Mouse (Mus musculus): ENCODE measurements around the gene Pbp2.

Pbp2 gene

GRCm38 (mm10) chr6:135300469-135300868 lies 9.7 kb downstream of the Pbp2 start:
- DNase-seq (ENCODE audit: low spot score), result no peak

GRCm38 (mm10) chr6:135299024-135299550 lies 11.1 kb downstream of the Pbp2 start:
- no peak for DNase-seq (ENCODE audit: low spot score)

GRCm38 (mm10) chr6:135297570-135297969 lies 12.6 kb downstream of the Pbp2 start:
- no peak for DNase-seq (ENCODE audit: low spot score)

- DNase-seq (ENCODE audit: low spot score), result no peak
Observed at GRCm38 (mm10) chr6:135296267-135296666, 13.9 kb downstream of the Pbp2 start.

- DNase-seq (ENCODE audit: low spot score), result no peak
Observed at GRCm38 (mm10) chr6:135295082-135295861, 14.9 kb downstream of the Pbp2 start.

GRCm38 (mm10) chr6:135294150-135294549 lies 16.1 kb downstream of the Pbp2 start:
- no peak for DNase-seq (ENCODE audit: low spot score)

GRCm38 (mm10) chr6:135292391-135292790 lies 17.8 kb downstream of the Pbp2 start:
- no peak for DNase-seq (ENCODE audit: low spot score)

- no peak for DNase-seq (ENCODE audit: low spot score)
Observed at GRCm38 (mm10) chr6:135279856-135280255, 30.3 kb downstream of the Pbp2 start.

- no peak for DNase-seq (ENCODE audit: low spot score)
Observed at GRCm38 (mm10) chr6:135279286-135279685, 30.9 kb downstream of the Pbp2 start.

GRCm38 (mm10) chr6:135278302-135278701 lies 31.9 kb downstream of the Pbp2 start:
- DNase-seq (ENCODE audit: low spot score), result no peak

- DNase-seq (ENCODE audit: low spot score), result no peak
Observed at GRCm38 (mm10) chr6:135276474-135277295, 33.5 kb downstream of the Pbp2 start.

- DNase-seq (ENCODE audit: low spot score), result no peak
Observed at GRCm38 (mm10) chr6:135275231-135275630, 35.0 kb downstream of the Pbp2 start.

GRCm38 (mm10) chr6:135273066-135273465 lies 37.1 kb downstream of the Pbp2 start:
- no peak for DNase-seq (ENCODE audit: low spot score)

- no peak for DNase-seq (ENCODE audit: low spot score)
Observed at GRCm38 (mm10) chr6:135271761-135272160, 38.4 kb downstream of the Pbp2 start.

GRCm38 (mm10) chr6:135269626-135270025 lies 40.6 kb downstream of the Pbp2 start:
- no peak for DNase-seq (ENCODE audit: low spot score)

GRCm38 (mm10) chr6:135268392-135268791 lies 41.8 kb downstream of the Pbp2 start:
- no peak for DNase-seq (ENCODE audit: low spot score)

GRCm38 (mm10) chr6:135267221-135267620 lies 43.0 kb downstream of the Pbp2 start:
- no peak for DNase-seq (ENCODE audit: low spot score)

- DNase-seq (ENCODE audit: low spot score), result no peak
Observed at GRCm38 (mm10) chr6:135266056-135266455, 44.1 kb downstream of the Pbp2 start.

GRCm38 (mm10) chr6:135264136-135264535 lies 46.1 kb downstream of the Pbp2 start:
- DNase-seq (ENCODE audit: low spot score), result no peak

- no peak for DNase-seq (ENCODE audit: low spot score)
Observed at GRCm38 (mm10) chr6:135262565-135262964, 47.6 kb downstream of the Pbp2 start.

GRCm38 (mm10) chr6:135261124-135261523 lies 49.1 kb downstream of the Pbp2 start:
- no peak for DNase-seq (ENCODE audit: low spot score)

GRCm38 (mm10) chr6:135260435-135260834 lies 49.8 kb downstream of the Pbp2 start:
- no peak for DNase-seq (ENCODE audit: low spot score)
